Mouse (Mus musculus): ENCODE data around the gene Itm2b. TPM values are rescaled to one million over a fixed set of nuclear protein-coding genes. Genes with fewer than 3 reads are reported as not detected.

Itm2b gene
- total and polyA plus RNA-seq, 3 experiments: 190 to 305 (median 254) TPM

- H3K27ac ChIP-seq (ENCODE audit: insufficient read depth, low read depth): no peak overlapping the region
- H3K27me3 ChIP-seq (replicated peaks): no peaks in the 10 kb centered on the region
- H3K36me3 ChIP-seq (replicated peaks in 1 of 2; ENCODE audit: control insufficient read depth in 1 of 2, insufficient read depth in 1 of 2, low read length in 1 of 2): peaks cover 52 to 91% of the 10 kb centered on the region in 2 experiments
- peaks cover 4% of the 10 kb centered on the region; the same call in 1 of the 2 replicates for H3K79me2 ChIP-seq (replicated peaks; ENCODE audit: control insufficient read depth, extremely low read depth, insufficient read depth, poor library complexity, severe bottlenecking)
- no peaks in the 10 kb centered on the region for H3K9me3 ChIP-seq (replicated peaks; ENCODE audit: low read length)
- no peak overlapping the region for H3K4me2 ChIP-seq (ENCODE audit: insufficient read depth, low read depth, poor library complexity, severe bottlenecking)
- H3K9ac ChIP-seq (ENCODE audit: insufficient read depth, low read depth): no peak overlapping the region
- dilution Hi-C loops (cut with MboI; ENCODE audit: extremely low pct_ligation_motif_present, extremely low pct_unique_long_range_greater_than_20kb, low sequenced_read_pairs) (no loop called here), in situ Hi-C loops (cut with MboI; ENCODE audit: low pct_ligation_motif_present, low pct_unique_long_range_greater_than_20kb, low sequenced_read_pairs) (no loop called here)
- no peak overlapping the region for H3K4me3 ChIP-seq (replicated peaks in 1 of 3; ENCODE audit: low read depth in 2 of 3, low read length in 2 of 3, poor library complexity in 1 of 3)
- no peak for TF ChIP-seq ZMIZ1 (IDR thresholded peaks at IDR 0.05; ENCODE audit: low read depth, low read length)
- no peak for TF ChIP-seq ELF1 (IDR thresholded peaks at IDR 0.05; ENCODE audit: low read depth, low read length)
- no peak for TF ChIP-seq POLR2AphosphoS2 (IDR thresholded peaks at IDR 0.05; ENCODE audit: low read depth, low read length)
- TF ChIP-seq USF2 (conservative IDR thresholded peaks at IDR 0.05; ENCODE audit: low read depth, low read length): no peak
- TF ChIP-seq SMC3 (IDR thresholded peaks at IDR 0.05; ENCODE audit: low read depth, low read length): no peak
- no peak for TF ChIP-seq MYC (IDR thresholded peaks at IDR 0.05; ENCODE audit: low read depth, low read length)
- no peak for TF ChIP-seq CHD1 (IDR thresholded peaks at IDR 0.05; ENCODE audit: low read depth, low read length)
- TF ChIP-seq TBP (conservative IDR thresholded peaks at IDR 0.05; ENCODE audit: low read depth, low read length): no peak
- TF ChIP-seq ETS1 (conservative IDR thresholded peaks at IDR 0.05; ENCODE audit: low read depth, low read length): no peak
- TF ChIP-seq ZKSCAN1 (IDR thresholded peaks at IDR 0.05; ENCODE audit: borderline replicate concordance, low read depth, low read length): no peak
- TF ChIP-seq RCOR1 (conservative IDR thresholded peaks at IDR 0.05; ENCODE audit: low read depth, low read length): no peak
- TF ChIP-seq BHLHE40 (IDR thresholded peaks at IDR 0.05; ENCODE audit: low read depth, low read length): no peak
- TF ChIP-seq CHD2 (IDR thresholded peaks at IDR 0.05; ENCODE audit: low read length): no peak
- TF ChIP-seq MEF2A (IDR thresholded peaks at IDR 0.05; ENCODE audit: borderline replicate concordance, low read depth, low read length): no peak
- no peak for TF ChIP-seq IRF4 (IDR thresholded peaks at IDR 0.05; ENCODE audit: low read depth, low read length)
- peaks cover 2 to 15% of the 10 kb centered on the region in 2 experiments; a peak in 3 of 4 replicates for H3K4me1 ChIP-seq (ENCODE audit: control insufficient read depth in 1 of 2, insufficient read depth in 2 of 2)
- DNase-seq (ENCODE audit: extremely low read depth): no peak
Observed at GRCm38 (mm10) chr14:73371577-73371976, 13.5 kb downstream of the Itm2b start.

- Histone ChIP-seq H3K4me3 (replicated peaks in 1 of 3; ENCODE audit: low read depth in 2 of 3, low read length in 2 of 3, poor library complexity in 1 of 3) (no peak overlapping the region), H3K4me2 (ENCODE audit: insufficient read depth, low read depth, poor library complexity, severe bottlenecking) (no peak overlapping the region), H3K4me1 (ENCODE audit: control insufficient read depth in 1 of 2, insufficient read depth in 2 of 2) (peaks cover 2 to 15% of the 10 kb centered on the region in 2 experiments; a peak in 3 of 4 replicates), H3K27ac (ENCODE audit: insufficient read depth, low read depth) (no peak overlapping the region), H3K36me3 (replicated peaks in 1 of 2; ENCODE audit: control insufficient read depth in 1 of 2, insufficient read depth in 1 of 2, low read length in 1 of 2) (peaks cover 55 to 94% of the 10 kb centered on the region in 2 experiments), H3K27me3 (replicated peaks) (no peaks in the 10 kb centered on the region), H3K9me3 (replicated peaks; ENCODE audit: low read length) (no peaks in the 10 kb centered on the region), H3K79me2 (replicated peaks; ENCODE audit: control insufficient read depth, extremely low read depth, insufficient read depth, poor library complexity, severe bottlenecking) (peaks cover 3% of the 10 kb centered on the region; the same call in 1 of the 2 replicates), H3K9ac (ENCODE audit: insufficient read depth, low read depth) (no peak overlapping the region)
- dilution Hi-C loops (cut with MboI; ENCODE audit: extremely low pct_ligation_motif_present, extremely low pct_unique_long_range_greater_than_20kb, low sequenced_read_pairs) (no loop called here), in situ Hi-C loops (cut with MboI; ENCODE audit: low pct_ligation_motif_present, low pct_unique_long_range_greater_than_20kb, low sequenced_read_pairs) (no loop called here)
- no peak for DNase-seq (ENCODE audit: extremely low read depth)
- TF ChIP-seq CHD1 (IDR thresholded peaks at IDR 0.05; ENCODE audit: low read depth, low read length): no peak
- TF ChIP-seq ZC3H11A (IDR thresholded peaks at IDR 0.05; ENCODE audit: low read depth, low read length): no peak
- no peak for TF ChIP-seq MAFK (IDR thresholded peaks at IDR 0.05; ENCODE audit: insufficient replicate concordance, low read length)
- no peak for TF ChIP-seq POLR2AphosphoS2 (IDR thresholded peaks at IDR 0.05; ENCODE audit: low read depth, low read length)
- TF ChIP-seq HCFC1 (IDR thresholded peaks at IDR 0.05; ENCODE audit: low read depth, low read length): no peak
- TF ChIP-seq NELFE (IDR thresholded peaks at IDR 0.05; ENCODE audit: low read depth, low read length): no peak
- TF ChIP-seq JUN (IDR thresholded peaks at IDR 0.05; ENCODE audit: insufficient read depth, low read depth, low read length): no peak
- TF ChIP-seq USF1 (IDR thresholded peaks at IDR 0.05; ENCODE audit: low read depth, low read length): no peak
- TF ChIP-seq USF2 (conservative IDR thresholded peaks at IDR 0.05; ENCODE audit: low read depth, low read length): no peak
- no peak for TF ChIP-seq TCF12 (IDR thresholded peaks at IDR 0.05; ENCODE audit: low read depth, low read length)
- no peak for TF ChIP-seq MAZ (IDR thresholded peaks at IDR 0.05; ENCODE audit: low read depth, low read length)
- TF ChIP-seq EP300 (IDR thresholded peaks at IDR 0.05; ENCODE audit: low read length): no peak
Observed at GRCm38 (mm10) chr14:73370695-73371372, 14.3 kb downstream of the Itm2b start.

Measured in CH12.LX (cell line).